Mouse (Mus musculus) heart, postnatal 0 days (tissue): ENCODE results near the gene Olfr1382.
"Not testable (repeated sequence)": the region's sequence is repeated elsewhere in the genome, so short reads cannot be mapped to it uniquely, and the experiment has no call there.

Experiments used
- CTCF ChIP-seq: IDR thresholded peaks from 2 replicates; pipeline ENCODE4 v1.5.1; 2016; ENCODE audit warnings: antibody characterized with exemption, control low read depth, low read depth
- EP300 ChIP-seq: IDR thresholded peaks from 2 replicates; pipeline ENCODE4 v1.6.1; 2016; ENCODE audit warnings: antibody characterized with exemption, low read depth

GRCm38 (mm10) chr11:49536631-49537030 lies 8.6 kb downstream of the Olfr1382 start:
- peak; percentile 44 for TF ChIP-seq CTCF
- not testable (repeated sequence) for TF ChIP-seq EP300
